Mouse (Mus musculus) adrenal gland, adult 2 months (tissue): ENCODE measurements around the gene Kri1. TPM values are rescaled to one million over a fixed set of nuclear protein-coding genes. Genes with fewer than 3 reads are reported as not detected.
"Not testable (repeated sequence)": the region's sequence is repeated elsewhere in the genome, so short reads cannot be mapped to it uniquely, and the experiment has no call there.

ENCODE experiments used
- DNase-seq: peaks from one replicate; pipeline ENCODE4 v3.0.0; 2021
- long read RNA-seq: library from polyadenylated mRNA; stranded (forward); transcript quantifications from one replicate; pipeline ENCODE4 v2.0.0, GENCODE M21; 2021
- polyA plus RNA-seq: library from polyadenylated mRNA; depleted of rRNA; stranded (reverse); fragments of >200 nt; gene quantifications from 2 replicates; pipeline ENCODE4 v1.2.3, GENCODE M21; 2012; rRNA removed
- total RNA-seq, 2 experiments: library from RNA; stranded (reverse); gene quantifications; 2 replicates each; pipeline ENCODE4 v1.2.3; 2021

The Kri1 gene
- total RNA-seq = 10 to 100 TPM; 27.3 to 38.5 TPM
- polyA plus RNA-seq = 11.7 and 14.4 TPM in 2 replicates
- long read RNA-seq, partial matches to known transcripts = 4 of 8 reads
- long read RNA-seq, other reads (novel, unspliced or antisense) = 3 of 8 reads

DNA sequence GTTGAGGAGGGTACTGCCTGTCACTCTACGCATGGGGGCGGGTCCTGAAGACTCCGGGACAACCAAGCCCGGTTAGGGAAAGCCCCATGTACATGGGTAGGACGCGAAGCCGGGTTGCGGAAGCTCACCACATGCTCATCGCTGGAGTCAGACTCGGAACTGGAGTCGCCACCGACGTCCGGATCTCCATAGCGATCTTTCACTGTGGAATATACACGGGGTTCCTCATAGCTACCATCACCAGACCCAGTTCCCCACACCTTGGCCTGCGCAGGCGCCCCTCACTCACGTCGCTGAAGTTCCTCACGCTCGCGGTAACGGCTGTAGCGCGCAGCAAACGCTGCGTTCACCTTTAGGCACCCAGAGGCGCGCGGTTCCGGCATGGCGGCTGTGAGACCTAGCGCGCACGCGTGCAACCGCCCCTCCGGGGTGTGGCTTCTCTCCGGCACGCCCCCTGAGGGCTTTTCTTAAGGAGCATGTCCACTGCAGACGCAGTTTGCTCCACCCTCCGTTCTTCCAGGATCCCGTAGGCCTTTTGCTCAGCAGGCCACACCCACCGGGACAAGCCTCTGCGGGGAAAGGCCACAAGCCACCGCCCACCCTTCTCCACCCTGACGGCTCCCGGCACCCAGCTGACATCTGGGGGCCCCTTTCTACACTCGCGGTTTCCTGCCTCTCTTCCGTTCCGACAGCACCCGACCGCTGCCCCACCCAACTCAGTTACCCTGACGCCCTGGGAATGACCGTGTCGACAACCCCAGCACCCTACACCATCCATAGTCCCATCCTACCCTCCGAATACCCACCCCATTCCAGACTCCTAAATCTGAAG is at the start of gene Kri1:
Gene Kri1, minus strand, starts transcription at position 399 of the 832 bp plus-strand sequence.
- peak; percentile 99 for DNase-seq

DNA sequence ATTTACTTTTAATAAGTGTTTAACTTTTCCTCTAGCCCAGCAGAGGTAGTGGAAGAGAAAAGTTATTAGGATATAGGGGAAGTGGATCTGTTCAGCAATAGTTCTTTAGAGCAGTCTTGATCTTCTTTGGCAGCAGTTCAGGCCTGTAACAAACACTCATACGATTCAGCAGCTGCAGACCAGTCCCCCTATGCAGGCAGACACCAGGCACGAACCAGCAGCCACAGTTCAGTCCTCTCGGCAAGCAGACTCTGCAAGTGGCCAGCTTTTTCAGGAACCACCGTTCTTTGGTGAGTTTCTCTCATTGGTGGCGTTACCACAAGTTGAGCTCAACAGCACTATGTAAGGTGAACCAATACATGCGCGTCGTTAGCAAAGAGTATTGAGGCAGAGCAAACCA is 48.7 kb upstream of the Kri1 start:
- DNase-seq = no peak

DNA sequence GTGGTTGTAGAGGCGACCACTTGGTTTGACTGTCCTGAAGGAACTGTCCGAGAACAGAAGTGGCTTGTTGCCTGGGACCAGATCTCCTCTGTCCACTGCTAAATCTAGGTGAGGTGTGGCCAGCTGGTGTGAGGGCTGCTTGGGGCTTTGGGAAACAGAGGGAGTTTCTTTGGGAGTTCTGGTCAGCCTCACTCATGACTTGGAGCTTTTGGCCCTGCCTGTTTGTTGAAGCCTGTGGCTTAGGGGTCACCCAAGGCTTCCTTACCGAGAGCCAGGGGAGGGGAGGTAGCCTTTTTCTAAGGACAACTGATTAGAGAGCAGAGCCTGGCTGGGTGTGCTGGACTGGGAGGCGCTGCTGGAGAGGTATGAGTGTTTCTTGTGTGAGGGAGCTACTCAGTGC is 47.6 kb upstream of the Kri1 start:
- no peak for DNase-seq

- no peak for DNase-seq
Measured at GRCm38 (mm10) chr9:21334747-21335146, 47.0 kb upstream of the Kri1 start.

- no peak for DNase-seq
Measured at GRCm38 (mm10) chr9:21333523-21333922, 45.8 kb upstream of the Kri1 start.

DNA sequence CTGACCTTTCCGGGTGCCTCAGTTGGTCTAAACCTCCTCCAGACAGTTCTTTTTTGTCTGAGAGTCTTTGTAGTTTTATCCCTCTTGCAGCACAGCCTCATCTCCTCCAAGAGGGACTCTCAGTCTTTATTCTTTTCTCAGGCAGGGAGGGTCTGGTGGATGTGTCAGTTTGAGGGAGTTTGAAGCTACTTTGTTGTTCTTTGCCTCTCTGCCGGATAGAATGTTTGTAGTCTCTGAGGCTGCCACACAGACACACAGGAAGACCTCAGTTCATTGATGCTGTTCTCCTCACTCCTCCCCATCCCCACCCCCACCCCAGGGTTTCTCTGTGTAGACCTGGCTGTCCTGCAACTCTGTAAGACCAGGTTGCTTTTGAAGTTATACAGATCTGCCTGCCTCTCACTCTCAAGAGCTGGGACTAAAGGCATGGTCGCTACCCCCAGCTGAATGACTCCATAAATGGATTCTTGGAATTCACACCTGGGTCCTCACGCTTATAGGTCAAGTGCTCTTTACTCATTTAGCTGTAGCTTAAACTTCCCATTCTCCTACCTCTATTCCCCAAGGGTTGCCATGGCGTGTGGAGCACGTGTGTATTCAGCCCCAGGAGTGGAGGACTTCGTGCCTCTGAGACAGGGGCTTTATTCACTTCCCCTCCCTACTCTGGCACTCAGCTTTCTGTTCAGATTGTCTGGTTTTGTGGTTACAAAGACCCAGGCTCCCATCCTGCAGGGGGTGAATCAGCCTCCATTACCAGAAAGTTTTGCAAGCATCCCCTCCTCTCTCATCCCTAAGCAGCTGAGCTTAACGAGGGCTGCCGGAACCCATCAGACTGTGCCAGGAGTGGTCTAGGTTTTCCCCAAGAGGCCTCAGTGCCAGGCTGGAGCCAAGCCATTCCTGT is 44.6 kb upstream of the Kri1 start:
- DNase-seq = no peak

DNA sequence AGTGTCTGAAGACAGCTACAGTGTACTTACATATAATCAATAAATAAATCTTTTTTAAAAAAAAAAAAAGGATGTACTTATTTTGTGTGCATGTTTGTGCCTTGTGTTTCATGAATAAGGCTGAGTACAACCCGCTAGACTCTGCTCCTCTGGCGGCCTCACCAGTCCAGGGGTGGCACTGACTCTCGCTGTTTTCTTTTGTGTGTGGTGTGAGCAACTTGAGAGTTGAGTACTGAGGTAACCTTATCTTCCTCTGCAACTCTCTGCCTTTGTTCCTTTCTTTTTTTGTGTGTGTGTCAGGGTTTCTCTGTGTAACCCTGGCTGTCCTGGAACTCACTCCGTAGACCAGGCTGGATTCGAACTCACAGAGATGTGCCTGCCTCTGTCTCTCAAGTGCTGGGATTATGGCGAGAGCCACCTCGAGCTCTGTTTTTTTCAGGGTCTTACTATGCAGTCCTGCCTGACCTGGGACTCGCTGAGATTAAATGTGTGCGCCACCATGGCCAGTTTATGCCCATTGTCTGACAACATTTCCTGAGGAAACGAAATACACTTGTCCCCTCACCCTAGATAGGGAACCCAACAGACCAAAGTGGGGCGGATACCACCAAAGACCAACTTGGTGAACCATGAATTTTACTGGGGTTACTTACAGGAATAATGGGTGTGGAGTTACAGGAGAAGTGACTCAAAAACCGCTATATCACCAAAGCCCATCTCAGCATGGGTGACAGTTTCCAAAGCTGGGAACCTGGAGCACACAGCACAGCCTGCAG is 43.8 kb upstream of the Kri1 start:
- no peak for DNase-seq

DNA sequence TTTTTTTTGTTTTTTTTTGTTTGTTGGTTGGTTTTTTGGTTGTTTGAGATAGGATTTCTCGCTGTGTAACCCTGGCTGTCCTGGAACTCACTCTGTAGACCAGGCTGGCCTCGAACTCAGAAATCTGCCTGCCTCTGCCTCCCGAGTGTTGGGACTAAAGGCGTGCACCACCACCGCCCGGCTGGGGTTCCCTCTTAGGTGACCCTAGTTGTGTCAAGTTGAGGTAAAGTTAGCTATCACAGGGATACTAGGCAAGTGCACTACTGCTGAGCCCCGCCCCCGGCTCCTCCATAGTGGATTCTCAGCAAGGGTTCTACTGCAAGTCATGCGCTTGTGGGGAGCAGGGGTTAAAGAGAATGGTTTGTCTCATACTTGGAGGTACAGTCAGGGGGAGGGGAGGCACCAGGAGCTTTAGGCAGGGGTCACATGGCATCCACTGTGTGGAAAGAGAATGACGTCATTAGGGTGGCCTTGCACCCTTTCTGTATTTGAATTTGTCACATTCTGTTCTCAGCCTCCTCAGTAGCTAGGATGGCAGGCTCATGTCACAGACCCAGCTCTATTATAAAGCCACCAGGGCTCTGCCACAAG is 42.0 kb upstream of the Kri1 start:
- peak; percentile 47 for DNase-seq

DNA sequence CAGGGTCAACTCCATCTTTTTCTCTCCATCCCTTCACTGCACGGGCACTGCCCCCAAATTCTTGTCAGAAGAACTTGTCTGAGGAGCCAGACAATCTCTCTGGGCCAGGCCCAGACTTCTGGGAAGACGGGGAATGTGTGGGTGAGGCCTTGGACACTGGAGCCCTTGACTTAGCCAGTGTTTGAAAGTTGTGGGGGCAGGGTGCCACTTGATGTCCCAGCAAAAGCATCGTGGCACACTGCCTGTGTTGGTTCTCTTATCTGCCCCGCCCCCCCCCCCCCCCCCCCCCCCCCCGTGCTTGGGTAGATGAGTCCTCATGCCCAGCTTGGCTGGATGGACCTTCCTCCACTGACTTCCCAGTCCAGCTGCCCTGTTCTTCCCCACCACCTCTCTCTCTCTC is 41.3 kb upstream of the Kri1 start:
- peak; percentile 35 for DNase-seq

DNA sequence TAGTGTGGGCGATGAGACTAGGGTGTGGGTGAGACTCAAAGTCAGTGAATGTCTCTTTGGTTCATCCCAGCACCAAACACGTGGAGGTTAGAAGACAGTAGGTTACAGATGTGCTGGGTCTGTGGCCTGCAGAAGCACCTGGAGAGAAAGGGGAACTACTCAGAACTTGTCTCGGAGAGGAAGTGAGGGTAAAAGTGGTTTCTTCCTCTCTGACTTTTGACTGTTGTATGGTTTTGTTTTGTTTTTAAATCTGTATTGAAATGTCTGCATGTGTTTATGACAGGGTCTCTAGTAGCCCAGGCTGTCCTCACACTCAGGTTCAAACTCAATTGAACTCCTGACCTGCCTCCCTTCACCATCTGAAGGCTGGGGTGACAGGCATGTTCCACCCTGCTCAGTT is 40.3 kb upstream of the Kri1 start:
- no peak for DNase-seq

DNA sequence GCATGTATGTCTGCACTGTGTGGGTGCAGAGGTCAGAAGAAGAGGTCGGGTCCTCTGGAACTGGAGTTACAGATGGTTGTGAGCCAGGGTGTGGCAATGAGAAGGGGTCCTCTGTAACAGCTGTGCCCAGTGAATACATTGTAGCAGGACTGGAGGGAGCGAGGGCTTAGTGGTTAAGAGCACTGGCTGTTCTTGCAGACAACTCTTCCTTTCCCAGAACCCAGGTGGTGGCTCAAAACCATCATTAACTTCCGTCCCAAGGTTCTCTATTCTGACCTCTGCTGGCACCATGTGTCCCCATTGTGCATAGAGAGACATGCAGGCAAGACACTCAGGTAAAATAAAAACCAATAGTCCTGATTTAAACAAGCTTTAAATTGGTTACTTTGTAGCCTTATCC is 39.8 kb upstream of the Kri1 start:
- DNase-seq = no peak

- peak; percentile 35 for DNase-seq
Measured at GRCm38 (mm10) chr9:21324269-21324668, 36.5 kb upstream of the Kri1 start.

- not testable (repeated sequence) for DNase-seq
Measured at GRCm38 (mm10) chr9:21322917-21323297, 35.1 kb upstream of the Kri1 start.

DNA sequence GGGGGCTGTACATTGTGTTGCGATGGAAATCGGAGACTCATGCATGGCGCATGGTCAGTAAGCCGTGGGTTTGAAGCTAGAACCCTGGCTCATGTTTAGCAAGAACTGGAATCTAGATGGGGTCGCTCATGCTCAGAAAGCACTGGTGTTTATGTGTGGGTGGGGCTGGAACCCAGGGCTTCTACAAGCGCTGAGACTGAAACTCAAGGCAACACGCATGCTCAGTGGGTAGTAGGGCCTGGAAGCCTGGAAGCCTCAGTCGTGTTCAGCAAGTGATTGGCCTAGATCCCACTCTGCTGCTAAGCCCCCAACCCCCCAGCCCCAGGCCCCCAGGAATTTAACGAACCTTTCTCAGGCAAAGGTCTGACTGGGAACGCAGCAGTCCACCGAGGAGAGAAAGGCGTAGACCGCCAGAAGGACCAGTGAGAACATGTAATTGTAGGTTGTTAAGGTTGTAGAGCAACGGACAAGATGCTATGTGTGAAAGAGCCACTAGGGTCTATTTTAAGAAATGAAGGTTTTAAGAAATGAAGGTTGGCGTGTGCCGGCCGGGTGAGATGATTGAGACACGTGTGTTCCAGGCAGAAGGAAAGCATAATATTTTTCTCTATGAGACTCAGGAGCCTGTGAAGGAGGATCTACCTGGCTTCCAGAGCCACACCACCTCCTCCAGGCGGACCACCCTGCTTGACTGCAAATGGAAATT is 34.6 kb upstream of the Kri1 start:
- DNase-seq = no peak

- peak; percentile 43 for DNase-seq
Measured at GRCm38 (mm10) chr9:21321513-21321835, 33.7 kb upstream of the Kri1 start.

- peak; percentile 94 for DNase-seq
Measured at GRCm38 (mm10) chr9:21320619-21321512, 33.1 kb upstream of the Kri1 start, which contains the start of gene Slc44a2. Gene Slc44a2, plus strand, starts transcription at chr9:21320698.

- DNase-seq = no peak
Measured at GRCm38 (mm10) chr9:21320280-21320618, 32.5 kb upstream of the Kri1 start.

- no peak for DNase-seq
Measured at GRCm38 (mm10) chr9:21319503-21319902, 31.7 kb upstream of the Kri1 start.

DNA sequence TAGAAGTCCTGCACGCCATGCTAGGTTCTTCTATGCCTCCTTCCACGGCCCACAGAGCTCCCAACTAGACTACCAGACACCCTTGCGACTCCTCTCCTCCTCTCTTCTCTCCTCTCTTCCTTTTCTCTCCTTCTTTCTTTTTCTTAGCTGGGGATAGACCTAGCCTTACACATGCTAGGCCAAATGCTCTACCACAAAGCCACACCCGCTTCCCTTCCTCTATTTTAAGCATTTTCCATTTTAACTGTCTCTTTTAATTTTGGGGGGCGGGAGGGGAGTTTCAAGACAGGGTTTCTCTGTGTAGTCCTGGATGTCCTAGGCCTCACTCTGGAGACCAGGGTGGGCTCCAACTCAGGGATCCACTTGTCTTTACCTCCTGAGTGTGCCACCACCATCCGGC is 31.0 kb upstream of the Kri1 start:
- no peak for DNase-seq

DNA sequence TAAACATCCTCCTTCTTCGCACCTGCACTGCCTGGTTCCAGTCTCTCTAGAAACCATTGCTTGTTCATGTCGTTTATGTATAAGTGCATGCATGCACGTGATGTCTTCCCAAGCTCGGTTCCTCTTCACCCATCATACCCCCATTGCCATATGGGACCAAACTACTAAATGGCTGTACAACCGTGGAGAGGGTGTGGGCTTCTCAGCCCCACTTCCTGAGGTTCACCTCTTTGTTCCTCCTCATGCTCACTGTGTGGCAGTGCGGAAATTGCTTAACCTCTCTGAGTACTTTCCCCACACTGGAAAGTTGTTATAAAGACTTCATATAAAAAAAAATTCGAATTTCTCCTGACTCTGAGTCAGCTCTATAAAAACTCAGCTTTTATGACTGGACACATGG is 28.9 kb upstream of the Kri1 start:
- DNase-seq = no peak
